Mouse (Mus musculus): Measurements from ENCODE around the gene Krt76.

Gene Krt76

DNA sequence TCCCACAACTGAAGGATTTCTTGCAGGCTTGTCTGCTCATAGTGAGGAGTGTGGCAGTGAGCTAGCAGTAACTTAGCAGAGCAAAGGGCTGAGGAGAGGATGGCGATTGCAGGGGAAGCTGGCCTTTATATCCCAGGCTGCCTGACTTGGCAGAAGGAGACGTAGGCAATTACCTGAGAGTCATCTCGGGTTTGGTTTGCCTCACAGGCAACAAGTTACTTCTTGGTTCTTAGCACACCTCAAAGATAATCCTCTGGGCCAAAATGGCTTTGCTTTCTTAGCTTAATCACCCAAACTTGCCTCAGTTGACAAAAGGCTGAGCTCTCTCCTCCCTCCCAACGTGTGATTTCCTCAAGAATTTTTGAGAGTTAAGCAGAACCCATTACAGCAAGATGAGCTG, at the start of gene Krt76:
TSS of gene Krt76 (minus strand) at position 101 of the 400 bp plus-strand sequence.
- no peak for DNase-seq (ENCODE audit: low spot score in 2 of 2)

DNA sequence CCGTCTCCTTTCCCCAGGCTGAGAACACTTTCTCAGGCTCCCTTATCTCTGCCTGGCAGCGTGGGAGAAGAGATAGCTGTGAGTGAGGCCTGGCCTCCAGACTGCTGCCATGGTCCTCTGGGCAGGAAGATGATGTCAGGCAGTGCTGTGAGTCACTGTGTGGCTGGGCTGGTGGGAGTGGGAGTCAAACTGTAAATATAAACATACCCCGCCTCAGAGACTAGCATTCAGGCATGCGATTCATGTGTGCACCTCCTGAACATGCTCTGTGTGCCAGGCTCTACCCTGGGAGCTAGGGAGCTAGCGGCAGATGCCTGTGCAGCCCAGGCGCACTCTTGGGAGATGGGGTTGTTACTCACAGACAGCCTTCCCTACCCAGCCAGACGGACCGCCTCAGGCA, 49.2 kb upstream of the Krt76 start:
- no peak for DNase-seq (ENCODE audit: low spot score in 2 of 2)

DNA sequence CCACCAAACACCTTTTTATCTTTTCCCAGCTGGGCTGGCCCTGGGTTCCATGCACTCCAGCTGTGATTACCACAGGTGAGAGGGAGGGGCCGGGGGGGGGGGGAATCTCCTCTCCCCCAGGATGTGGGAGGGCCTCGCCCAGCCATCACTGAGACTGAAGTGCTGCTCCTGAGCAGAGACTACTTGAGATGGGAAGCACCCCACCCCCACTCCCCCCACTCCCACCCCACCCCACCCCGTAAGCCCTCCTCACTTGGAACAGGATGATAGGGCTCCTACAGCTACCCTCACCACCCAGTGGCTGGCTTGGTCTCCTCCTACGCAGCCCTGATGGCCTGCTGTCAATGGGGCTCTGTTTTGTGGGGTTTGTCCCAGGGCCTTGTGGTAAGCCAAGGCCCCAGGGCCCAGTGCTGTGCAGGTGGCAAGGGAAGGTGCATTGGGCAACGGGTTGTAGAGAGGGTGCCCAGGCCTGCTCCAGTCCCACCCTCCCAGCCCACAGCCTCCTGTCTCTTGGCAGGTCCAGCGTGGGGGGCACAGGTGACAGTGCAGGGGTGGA, 47.6 kb upstream of the Krt76 start, which contains the start of gene Krt79:
TSS of gene Krt79 (minus strand) at position 51 of the 556 bp plus-strand sequence.
- DNase-seq (ENCODE audit: low spot score in 2 of 2) = no peak

DNA sequence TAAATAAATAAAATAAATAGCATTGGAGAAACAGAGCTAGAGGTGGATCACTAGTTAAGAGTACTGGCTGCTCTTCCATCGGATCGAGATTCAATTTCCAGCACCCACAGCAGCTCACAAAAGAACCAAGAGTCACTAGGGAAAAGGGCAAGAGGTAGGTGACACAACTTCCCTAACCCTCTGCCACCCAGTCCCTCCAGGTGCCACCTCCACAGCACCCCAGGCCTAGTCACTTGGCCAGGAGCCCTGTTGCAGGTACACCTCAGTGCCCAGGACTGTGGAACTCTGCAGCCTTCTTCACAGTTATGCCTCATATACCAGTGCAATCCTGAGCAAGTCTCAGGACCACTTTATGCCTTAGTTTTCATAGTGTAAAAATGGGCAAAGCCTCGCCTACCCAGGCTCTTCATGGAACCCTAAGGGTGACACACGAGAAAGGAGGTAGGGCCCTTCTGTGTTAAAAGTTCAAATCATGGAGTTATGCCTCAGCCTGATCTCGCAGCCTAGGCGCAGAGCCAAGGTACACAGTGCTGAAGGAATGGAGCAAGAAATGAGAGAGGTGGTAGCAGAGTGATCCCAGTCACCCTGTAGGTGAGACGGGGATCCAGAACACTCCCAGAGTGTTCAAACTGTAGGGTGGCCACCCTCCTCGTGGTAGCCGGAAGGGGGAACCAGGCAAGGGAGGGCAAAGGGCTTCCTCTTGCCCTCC, 46.0 kb upstream of the Krt76 start:
- no peak for DNase-seq (ENCODE audit: low spot score in 2 of 2)

DNA sequence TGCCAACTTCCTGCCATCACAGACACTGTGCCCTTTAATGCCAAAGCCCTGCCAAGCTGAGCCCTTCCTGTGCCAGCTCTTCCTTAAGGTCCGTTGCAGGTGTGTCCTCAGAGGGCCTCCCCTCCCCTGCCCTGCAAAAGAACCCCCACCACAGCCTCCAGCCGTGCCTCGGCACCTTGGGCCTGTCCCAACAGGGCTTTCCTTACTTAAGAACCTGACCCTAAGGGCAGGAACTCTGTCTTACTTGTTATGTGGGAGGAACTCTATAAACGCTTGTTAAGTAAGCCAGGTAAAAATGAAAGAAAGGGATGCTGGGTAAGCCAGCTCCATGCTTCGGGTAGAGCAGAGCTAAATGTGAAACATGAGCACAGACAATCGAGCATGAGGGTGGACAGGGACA, 40.3 kb upstream of the Krt76 start:
- DNase-seq (ENCODE audit: low spot score in 2 of 2) = no peak

DNA sequence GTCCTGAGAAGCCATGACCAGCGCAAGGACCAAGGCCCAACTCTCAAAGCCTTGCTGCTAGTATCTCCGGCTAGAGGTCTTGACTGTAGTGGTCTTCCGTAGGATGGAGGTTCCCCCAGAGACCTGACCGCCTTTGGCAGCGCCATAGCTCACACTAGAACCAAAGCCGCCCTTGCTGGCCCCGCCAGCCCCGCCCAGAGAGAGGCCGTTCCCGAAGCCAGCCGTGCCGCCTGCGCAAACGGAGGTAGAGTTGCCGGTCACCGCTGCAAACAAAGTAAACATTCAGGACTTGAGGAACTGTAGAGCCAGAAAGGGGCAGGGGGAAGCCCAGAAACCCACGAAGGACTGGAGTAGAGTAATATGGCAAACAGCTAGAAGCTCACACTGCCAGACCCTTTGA, 36.9 kb upstream of the Krt76 start:
- no peak for DNase-seq (ENCODE audit: low spot score in 2 of 2)

DNA sequence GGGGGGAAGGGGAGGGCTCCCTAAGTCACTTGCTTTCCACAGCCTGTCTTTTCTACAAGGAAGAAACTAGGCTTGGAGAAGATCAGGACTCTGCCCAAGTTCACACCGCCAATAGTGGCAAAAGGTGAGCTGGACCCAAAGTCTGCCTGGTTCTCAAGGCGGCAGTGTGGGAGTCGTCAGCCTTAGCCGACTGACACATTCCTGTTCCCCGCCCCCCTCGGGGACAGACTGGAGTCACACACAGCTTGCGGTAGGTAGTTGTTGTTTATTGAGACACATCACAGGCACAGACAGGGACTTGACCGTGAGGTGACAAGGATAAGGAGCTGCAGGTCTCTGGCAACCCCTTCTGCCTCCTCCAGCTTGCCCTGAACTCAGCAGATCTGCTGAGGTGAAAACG, 36.4 kb upstream of the Krt76 start:
- no peak for DNase-seq (ENCODE audit: low spot score in 2 of 2)

DNA sequence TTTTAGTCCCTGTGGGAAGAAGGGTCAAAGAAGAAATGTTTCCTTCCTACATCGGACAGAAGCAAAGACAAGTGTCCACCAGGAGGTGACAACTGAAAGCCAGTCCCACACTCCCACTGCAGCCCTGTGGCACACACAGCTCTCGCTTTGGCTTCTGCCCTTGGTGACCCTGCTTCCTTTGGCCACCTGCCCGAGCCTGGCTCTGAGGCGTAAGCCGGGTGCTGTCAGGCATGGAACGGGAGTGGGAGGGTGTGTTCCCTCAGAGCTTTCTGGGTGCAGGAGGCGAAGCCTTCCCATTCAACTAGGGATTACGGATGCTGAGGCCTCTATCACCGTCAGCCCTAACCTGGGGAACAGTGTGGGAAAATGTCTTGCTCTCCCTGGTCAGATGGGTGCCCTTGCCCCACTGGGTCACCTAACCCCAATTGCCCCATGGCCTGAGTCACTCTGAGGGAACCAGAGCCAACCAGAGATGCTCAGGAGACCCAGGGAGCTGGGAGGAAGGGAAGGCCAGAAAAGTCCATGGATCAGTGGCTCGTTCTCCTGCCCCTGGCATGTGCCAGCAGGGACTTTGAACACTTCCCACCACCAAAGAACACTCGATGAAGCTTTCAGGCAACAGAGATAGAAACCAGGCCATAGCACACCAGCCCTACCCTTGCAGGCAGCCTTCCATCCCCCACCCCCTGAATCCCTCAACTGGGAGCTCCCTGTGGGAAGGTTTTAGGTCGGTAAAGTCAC, 34.8 kb upstream of the Krt76 start:
- no peak for DNase-seq (ENCODE audit: low spot score in 2 of 2)

DNA sequence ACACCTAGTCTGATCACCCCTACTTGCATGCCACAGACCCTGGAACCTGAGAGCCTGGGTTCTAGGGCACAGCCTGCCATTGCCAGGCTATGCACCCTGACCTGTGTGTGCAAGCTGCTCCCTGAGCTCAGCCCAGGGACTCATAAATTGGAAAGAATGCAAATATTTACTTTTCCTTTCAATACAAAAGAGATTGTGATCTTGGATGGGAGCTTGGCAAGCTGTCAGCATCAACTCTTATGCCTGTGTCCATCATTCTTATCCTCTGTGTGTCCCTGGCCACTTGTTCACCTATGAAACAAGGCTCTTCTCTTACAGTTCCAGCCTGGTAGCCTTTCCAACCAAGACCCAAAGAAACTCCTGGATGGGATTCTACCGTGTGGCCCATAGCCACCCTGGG, 32.3 kb upstream of the Krt76 start:
- DNase-seq (ENCODE audit: low spot score in 2 of 2) = no peak

DNA sequence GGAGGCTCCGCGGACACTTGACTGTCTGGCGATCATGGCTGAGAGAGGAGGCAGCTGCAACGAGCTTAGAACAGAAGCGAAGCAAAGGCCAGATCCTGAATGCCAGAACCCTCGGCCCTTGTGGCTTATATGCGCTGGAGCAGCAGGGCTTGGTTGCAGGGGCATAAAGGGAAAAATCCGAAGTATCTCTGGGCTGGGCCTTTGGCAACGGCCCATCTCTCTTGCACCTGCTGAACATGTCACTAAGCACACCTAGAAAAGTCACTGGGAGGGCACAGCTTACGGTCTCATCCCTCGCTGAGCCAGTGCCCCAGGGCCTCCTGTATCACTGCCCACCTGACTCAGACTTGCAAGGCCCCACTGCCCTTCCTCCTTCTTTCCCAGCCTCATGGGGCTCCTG, 31.9 kb upstream of the Krt76 start, which contains the start of gene Krt4:
TSS of gene Krt4 (minus strand) at position 101 of the 400 bp plus-strand sequence.
- DNase-seq (ENCODE audit: low spot score in 2 of 2) = no peak

DNA sequence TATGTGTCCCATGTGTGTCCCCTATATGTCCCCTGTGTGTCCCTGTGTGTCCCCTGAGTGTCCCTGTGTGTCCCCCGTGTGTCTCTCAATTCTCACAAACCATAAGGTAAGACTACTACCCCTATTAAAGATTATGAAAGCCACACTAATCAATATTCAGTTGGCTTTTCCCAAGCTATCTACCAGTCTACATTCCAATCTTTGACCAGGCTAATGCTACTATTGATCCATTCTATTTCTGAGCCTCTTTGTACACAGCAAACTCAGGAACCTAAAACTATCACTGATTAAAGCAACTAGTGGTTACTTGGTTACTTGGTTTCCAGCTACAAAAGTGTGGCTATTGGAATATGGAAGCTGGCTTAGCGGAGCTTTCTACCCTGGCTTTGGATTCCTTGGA, 29.6 kb upstream of the Krt76 start:
- DNase-seq (ENCODE audit: low spot score in 2 of 2) = no peak

DNA sequence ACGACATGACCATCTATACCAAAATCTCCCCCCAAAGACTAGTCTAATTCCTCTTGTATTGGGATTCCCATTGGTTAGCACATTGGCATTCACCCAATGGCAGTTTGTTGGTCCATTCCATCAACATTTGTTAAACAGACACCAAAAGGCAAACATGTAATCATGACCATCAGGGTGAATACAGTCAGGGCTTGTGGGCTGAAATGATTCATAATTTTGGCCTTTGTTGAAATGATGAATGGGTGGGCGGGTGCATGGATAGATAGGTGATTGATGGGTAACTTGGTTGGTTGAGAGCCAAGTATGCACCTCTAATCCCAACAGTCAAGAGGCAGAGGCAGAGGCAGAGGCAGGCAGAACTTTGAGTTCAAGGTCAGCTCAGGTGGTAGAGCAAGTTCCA, 23.4 kb upstream of the Krt76 start:
- DNase-seq (ENCODE audit: low spot score in 2 of 2) = no peak

DNA sequence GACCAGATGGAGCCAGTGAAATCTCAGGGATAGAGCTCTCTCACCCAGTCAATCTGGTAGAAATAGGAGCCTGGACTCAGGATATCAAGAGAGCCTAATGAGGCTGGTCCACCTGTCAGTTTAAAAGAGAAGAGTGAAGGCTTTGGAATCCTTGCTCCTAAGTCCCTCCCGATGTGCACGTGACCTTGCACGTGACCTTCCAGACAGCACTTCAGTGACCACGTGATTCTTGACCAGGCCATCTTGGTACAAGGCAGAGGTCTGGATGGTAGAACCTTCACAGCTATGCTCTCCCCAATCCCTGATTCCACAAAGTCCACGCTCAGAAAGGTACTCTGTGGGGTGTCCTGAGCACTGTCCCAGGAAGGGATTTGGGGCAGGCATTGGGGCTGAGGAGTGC, 12.1 kb upstream of the Krt76 start:
- DNase-seq (ENCODE audit: low spot score in 2 of 2) = no peak

DNA sequence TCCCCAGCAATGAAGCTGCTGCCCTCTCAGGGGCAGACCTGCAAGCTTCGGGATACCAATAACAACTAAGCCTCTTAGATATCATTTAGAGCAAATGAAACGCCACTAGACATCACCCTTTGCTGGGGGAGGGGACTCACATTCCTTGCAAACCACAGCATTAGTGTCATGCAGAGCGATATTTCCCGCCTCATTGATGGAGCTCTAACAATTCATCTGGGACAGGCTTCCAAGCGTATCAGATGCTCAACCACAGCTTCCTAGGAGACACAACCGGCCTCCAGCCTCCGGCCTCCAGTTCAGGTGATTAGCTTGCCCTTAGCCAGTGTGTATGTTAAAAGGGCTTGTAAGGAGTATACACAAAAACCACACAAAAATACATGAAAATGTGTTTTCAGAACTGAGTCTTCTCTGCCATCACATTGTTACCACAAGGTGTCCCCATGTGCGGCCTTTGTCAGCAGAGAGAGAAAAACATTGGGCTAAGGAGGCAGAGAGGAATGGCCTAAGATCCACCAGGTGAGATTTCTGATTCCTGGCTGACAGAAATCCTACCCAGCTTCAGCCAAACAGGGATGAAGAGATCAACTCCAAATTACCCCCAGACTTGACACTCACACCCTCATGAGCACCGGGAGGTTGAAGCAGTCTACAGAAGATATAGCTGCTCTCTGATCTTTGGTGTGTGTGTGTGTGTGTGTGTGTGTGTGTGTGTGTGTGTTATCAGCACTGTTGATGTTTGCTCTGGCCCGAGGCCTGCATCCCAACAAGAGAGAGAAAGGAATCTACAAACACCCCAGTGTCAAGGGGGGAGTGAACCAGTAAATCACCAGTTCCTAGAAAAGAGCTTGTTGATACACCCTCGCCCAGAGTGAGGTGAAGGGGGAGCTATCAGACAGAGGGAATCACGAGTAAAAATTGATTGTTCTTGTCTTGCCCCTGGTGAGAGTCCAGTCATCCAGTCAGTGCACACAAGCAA, 9.7 kb upstream of the Krt76 start:
- no peak for DNase-seq (ENCODE audit: low spot score in 2 of 2)

DNA sequence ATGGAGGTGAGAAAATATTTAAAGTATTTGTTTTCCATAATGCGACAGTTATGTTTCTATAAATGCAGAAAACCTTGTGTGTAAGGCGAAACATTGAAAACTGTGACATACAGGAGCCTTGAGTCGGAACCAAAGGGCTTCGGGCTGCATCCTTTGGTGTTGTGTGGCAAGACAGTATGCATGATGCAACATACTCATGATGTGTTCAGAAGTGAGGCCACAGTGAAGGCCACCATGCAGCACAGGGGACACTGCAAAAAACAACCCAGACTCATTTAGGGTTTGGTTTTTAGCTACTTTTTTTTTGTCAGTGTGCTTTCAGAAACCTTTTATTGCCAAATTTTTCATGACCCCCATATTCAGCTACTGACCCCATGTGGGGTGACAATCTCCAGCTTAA, 2.5 kb upstream of the Krt76 start:
- DNase-seq (ENCODE audit: low spot score in 2 of 2) = no peak

DNA sequence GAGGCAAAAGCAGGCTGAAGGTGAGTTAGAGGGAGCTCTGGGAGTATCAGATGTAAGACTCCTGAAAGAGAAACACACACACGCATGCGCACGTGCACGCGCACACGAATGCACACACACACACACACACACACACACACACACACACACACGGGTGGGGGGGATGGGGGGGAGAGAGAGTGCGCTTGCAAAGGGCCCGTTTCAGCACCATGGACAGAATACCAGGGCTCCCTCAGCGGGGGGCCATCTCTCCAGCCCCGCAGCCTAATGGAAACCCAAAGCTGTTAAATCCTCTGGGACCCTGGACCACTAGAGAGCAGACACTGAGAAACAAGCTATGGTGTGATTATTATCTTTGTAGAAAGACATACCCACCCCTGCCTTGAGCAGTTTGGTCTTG, 12.9 kb downstream of the Krt76 start:
- DNase-seq (ENCODE audit: low spot score in 2 of 2) = no peak

DNA sequence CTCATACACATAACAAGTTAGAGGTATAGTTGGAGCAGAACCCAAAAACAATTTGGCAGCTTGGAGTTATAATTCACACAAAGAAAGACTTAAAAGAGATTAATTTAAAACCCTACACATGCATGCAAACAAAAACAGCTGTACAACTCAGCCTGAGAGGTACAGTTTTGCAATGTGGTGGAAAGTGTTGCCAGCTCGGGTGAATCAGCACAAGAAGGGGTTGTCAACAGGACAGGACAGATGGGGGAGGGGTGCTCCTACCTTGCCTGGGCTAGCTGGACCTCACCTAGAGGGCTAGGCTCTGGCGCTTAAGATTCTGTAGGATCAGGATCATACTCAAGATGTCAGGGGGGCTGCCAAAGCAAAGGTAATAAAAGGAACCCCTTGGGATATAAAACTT, 14.7 kb downstream of the Krt76 start:
- no peak for DNase-seq (ENCODE audit: low spot score in 2 of 2)

DNA sequence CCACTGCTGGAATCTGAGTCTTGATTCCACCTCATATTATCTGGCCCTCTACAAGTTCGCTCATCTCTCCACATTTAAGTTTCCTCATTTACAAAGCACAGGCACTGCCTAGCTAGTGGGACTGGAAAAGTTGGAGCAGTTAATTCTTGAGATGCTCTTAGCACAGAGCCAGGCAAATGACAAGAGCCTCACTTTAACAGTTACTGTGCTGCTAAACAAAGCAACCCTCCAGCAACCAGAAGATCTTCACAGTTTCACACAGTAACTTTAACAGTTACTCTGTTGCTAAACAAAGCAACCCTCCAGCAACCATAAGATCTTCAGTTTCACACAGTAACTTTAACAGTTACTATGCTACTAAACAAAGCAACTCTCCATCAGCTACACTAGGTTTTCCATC, 18.3 kb downstream of the Krt76 start:
- DNase-seq (ENCODE audit: low spot score in 2 of 2) = no peak

DNA sequence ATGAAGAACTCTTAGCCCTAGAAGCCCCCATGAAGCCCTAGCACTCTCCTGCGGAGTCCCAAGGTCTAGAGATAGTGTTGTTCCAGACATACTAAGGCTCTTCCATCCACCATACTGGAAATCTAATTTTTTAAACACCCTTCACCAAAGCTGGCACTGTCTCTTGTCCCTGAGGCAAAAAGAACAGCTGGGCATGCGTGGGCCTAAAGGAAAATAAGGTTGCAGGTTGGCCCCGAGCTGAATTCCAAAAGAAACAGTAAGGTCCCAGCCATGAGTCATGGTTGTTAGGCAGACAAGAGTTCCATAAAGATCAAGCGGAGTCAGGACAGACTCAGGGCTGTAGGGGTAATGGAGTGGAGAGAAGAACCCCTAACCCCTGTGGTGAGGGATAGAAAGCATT, 19.5 kb downstream of the Krt76 start:
- DNase-seq (ENCODE audit: low spot score in 2 of 2) = no peak

DNA sequence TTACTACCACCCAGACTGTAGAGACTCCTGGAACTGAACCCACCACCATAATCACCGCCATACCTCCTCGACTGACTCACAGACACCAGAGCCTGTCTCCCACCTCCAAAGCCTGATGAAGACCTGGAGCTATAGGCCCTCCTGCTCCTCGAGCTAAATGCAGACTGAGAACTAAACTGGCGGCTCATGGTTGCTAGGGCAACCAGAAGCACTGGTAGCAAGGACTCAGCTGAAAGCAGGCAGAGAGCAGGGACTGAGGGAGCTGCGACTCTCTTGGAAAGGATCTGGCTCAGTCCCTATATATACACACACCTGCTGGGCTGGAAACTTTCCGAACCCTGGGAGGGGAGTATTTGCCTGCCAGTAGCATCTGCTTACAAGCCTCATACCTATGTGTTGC, 23.3 kb downstream of the Krt76 start, which contains the start of gene Krt77:
TSS of gene Krt77 (minus strand) at position 275 of the 400 bp plus-strand sequence.
- DNase-seq (ENCODE audit: low spot score in 2 of 2) = no peak

DNA sequence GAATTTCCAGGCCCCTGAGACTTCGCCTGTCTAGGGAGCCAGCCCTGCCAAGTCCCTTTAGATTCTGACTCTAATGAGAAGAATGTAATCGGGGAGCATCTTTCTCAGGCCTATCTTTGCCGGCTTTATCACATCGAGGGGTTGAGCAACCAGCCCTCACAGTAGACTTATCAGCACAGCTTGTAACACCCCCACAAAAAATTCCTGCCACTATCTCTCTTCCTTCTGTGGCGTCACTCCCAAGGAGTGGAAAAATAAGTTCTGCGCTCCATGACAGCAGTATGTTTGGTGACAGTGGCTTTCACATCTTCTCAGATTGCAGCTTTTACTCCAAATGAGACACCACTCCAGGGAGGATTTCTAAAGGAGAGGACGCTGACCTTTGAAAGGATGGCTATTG, 26.0 kb downstream of the Krt76 start:
- no peak for DNase-seq (ENCODE audit: low spot score in 2 of 2)
